Comparison of ENCODE assay signal across 8 mouse cellular contexts in the genomic region with DNA sequence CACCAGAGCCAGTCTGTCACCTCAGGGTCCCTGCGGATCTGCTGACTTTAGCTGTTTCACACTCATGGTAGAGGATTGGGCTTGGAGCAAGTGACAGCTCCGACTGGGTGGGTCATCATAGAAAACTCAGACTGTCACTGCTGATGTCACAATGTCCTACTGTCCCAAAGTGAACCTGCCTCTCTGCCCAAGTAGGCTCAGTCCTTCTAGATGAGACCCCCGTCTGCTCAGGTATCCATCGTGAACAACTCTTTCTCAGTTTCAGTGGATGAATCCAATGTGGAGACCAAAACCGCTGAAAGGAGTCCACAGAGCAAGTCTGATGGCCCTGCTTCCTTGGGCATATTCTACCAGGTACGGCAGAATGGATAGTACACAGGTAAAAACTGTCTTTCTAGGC. TPM values are rescaled to one million over a fixed set of nuclear protein-coding genes. Genes with fewer than 3 reads are reported as not detected.
DNase-seq lines count a peak whose midpoint lies in the region; ATAC-seq and TF ChIP-seq lines count a peak whose summit lies in the region.

A gene (minus strand): TSS at position 101 of the 400 bp plus-strand sequence.

- ATAC-seq in kidney, postnatal 0 days (replicated peaks; ENCODE audit: low FRiP score, low read depth): no peak
- ATAC-seq in midbrain, embryonic 16.5 days: no peak

- no peaks in the 10 kb centered on the region for H3K9me3 ChIP-seq in kidney, postnatal 0 days (replicated peaks; ENCODE audit: low read length)
- H3K9me3 ChIP-seq in heart, embryonic 10.5 days: no peaks in the 10 kb centered on the region
- H3K9me3 ChIP-seq in midbrain, embryonic 16.5 days (replicated peaks; ENCODE audit: control insufficient read depth, low read length, poor library complexity, severe bottlenecking): no peaks in the 10 kb centered on the region

- WGBS in kidney, postnatal 0 days: 94% methylated on average over 6 of the region's 6 CpGs
- WGBS in heart, embryonic 10.5 days: 88% methylated on average over 6 of the region's 6 CpGs
- WGBS in midbrain, embryonic 16.5 days: 91% methylated on average over 6 of the region's 6 CpGs

- H3K4me1 ChIP-seq in kidney, postnatal 0 days (replicated peaks; ENCODE audit: insufficient read depth, low read length): no peaks in the 10 kb centered on the region
- H3K4me1 ChIP-seq in brown adipose tissue, adult 24 weeks (ENCODE audit: control insufficient read depth, insufficient read depth, insufficient read length, low read length): no peaks in the 10 kb centered on the region
- peaks cover 8% of the 10 kb centered on the region; the same call in 1 of the 2 replicates for H3K4me1 ChIP-seq in heart, embryonic 10.5 days
- peaks cover 10% of the 10 kb centered on the region for H3K4me1 ChIP-seq in midbrain, embryonic 16.5 days (ENCODE audit: control insufficient read depth, insufficient read depth, low read length)

- DNase-seq in kidney, postnatal 0 days (ENCODE audit: low spot score): no peak
- no peak for DNase-seq in kidney, postnatal 14 days
- DNase-seq in heart, embryonic 10.5 days (ENCODE audit: low spot score): no peak
- no peak for DNase-seq in layer of hippocampus, postnatal 36 days
- DNase-seq in urinary bladder, postnatal 36 days (ENCODE audit: low spot score in 2 of 2): no peak
- DNase-seq in spleen, postnatal 14 days (ENCODE audit: low spot score in 2 of 2): no peak

- H3K9ac ChIP-seq in kidney, postnatal 0 days (ENCODE audit: low read depth, low read length): no peak within 1 kb of the TSS
- H3K9ac ChIP-seq in midbrain, embryonic 16.5 days (ENCODE audit: low read depth, low read length): no peak within 1 kb of the TSS

- no peak within 1 kb of the TSS for H3K27ac ChIP-seq in kidney, postnatal 0 days
- no peak within 1 kb of the TSS for H3K27ac ChIP-seq in brown adipose tissue, adult 24 weeks (replicated peaks; ENCODE audit: low read depth, low read length)
- H3K27ac ChIP-seq in heart, embryonic 10.5 days: no peak within 1 kb of the TSS
- H3K27ac ChIP-seq in midbrain, embryonic 16.5 days (ENCODE audit: low read length): no peak within 1 kb of the TSS

- H3K4me3 ChIP-seq in kidney, postnatal 0 days (replicated peaks; ENCODE audit: low read depth, low read length): no peak within 1 kb of the TSS
- no peak within 1 kb of the TSS for H3K4me3 ChIP-seq in brown adipose tissue, adult 24 weeks (ENCODE audit: insufficient read depth, low read depth, low read length)
- no peak within 1 kb of the TSS for H3K4me3 ChIP-seq in heart, embryonic 10.5 days
- no peak within 1 kb of the TSS for H3K4me3 ChIP-seq in midbrain, embryonic 16.5 days (ENCODE audit: low read depth, low read length)

- no peaks in the 10 kb centered on the region for H3K27me3 ChIP-seq in kidney, postnatal 0 days (ENCODE audit: insufficient read depth, low read length)
- no peaks in the 10 kb centered on the region for H3K27me3 ChIP-seq in heart, embryonic 10.5 days (ENCODE audit: insufficient read depth, poor library complexity, severe bottlenecking)
- H3K27me3 ChIP-seq in midbrain, embryonic 16.5 days (ENCODE audit: control insufficient read depth, insufficient read depth, low read depth, low read length): no peaks in the 10 kb centered on the region

- H3K4me2 ChIP-seq in kidney, postnatal 0 days (ENCODE audit: low read length): no peak within 1 kb of the TSS
- H3K4me2 ChIP-seq in midbrain, embryonic 16.5 days (ENCODE audit: low read length): no peak within 1 kb of the TSS

- H3K36me3 ChIP-seq in kidney, postnatal 0 days (ENCODE audit: insufficient read depth, low read length): no peaks in the 10 kb centered on the region
- 0 out of 2 replicates have a peak, but pooled peaks cover 3% of the 10 kb centered on the region for H3K36me3 ChIP-seq in heart, embryonic 10.5 days
- no peaks in the 10 kb centered on the region for H3K36me3 ChIP-seq in midbrain, embryonic 16.5 days (ENCODE audit: control insufficient read depth, insufficient read depth, low read length)

- TF ChIP-seq CTCF in kidney, postnatal 0 days (IDR thresholded peaks at IDR 0.05; ENCODE audit: low read depth): no peak

RNA-seq across cellular contexts. Expression of the gene that starts here (rescaled TPM):
- polyA plus RNA-seq in kidney, postnatal 0 days (2015; fragmentation: Nextera tagmentation; extraction: Ambion mirVana): 94.9 and 102 TPM in 2 replicates
- polyA plus RNA-seq in brown adipose tissue, adult 24 weeks (2012; ENCODE audit: insufficient read depth, insufficient read length, missing spikeins): 32.5 and 83.9 TPM in 2 replicates
- polyA plus RNA-seq in heart, embryonic 10.5 days (2016; fragmentation: Nextera tagmentation; extraction: Ambion mirVana): 80.2 and 89.6 TPM in 2 replicates
- 10 to 100 TPM; 66.5 to 68.4 TPM for total RNA-seq in layer of hippocampus, postnatal 36 days (2021)
- polyA plus RNA-seq in midbrain, embryonic 16.5 days (2015; fragmentation: Nextera tagmentation; extraction: Ambion mirVana): 107 and 111 TPM in 2 replicates
